Mouse (Mus musculus) cortical plate, adult 2 months (tissue): ENCODE measurements around the gene Gpalpp1.

ENCODE experiments used
- CTCF ChIP-seq: fragments of 200-500 bp; IDR thresholded peaks from 2 replicates; pipeline ENCODE4 v1.5.1; 2011; ENCODE audit warnings: mild to moderate bottlenecking, control low read depth, low read length; ENCODE audit not compliant: insufficient read depth; ENCODE audit errors: extremely low read depth
- POLR2A ChIP-seq: fragments of 200-500 bp; IDR thresholded peaks from 2 replicates; pipeline ENCODE4 v1.6.1; 2011; ENCODE audit warnings: mild to moderate bottlenecking, low read length, control low read depth; ENCODE audit not compliant: insufficient read depth; ENCODE audit errors: extremely low read depth

DNA sequence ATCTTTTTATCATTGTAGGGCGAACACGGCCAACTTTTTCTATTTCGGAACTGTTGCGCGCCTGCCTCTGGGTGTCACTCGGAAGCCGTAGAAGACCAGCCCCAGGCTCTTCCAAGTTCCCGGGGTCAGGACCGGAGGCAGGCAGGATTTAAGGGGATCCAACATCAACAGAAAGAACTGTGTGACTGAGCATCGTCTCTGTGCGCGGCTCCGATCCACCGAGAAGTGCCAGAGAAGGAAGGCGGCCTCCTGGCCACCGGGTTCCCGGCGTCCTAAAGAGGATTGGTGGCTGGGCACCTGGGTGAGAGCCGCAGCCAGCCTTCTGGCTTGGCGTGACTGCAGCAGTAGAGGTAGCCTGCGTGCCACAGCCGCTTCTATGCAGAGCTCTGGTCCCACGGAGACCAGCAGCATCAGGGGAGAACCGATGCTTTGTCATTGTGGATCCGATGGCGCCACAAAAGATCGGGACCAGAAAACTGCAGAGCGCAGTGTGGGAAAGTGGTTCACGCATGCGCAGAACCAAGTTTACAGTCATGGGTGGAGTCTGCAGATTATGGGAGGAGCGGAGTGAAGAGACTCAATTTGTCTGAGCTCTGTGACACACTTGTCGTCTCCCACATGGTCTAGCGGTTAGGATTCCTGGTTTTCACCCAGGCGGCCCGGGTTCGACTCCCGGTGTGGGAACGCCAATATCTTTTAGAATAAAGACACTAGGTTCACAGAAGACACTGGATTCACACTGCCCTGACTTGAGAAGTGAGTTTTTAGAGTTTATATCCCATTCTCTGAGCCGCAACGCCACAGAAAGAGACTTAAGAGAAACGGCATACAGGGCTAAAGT lies 41.8 kb upstream of the Gpalpp1 start:
- peak; percentile 39; the same call in 1 of the 2 replicates for TF ChIP-seq CTCF
- TF ChIP-seq POLR2A: peak; percentile 99
